Comparison of ENCODE assay signal across 8 mouse cellular contexts in the genomic region with DNA sequence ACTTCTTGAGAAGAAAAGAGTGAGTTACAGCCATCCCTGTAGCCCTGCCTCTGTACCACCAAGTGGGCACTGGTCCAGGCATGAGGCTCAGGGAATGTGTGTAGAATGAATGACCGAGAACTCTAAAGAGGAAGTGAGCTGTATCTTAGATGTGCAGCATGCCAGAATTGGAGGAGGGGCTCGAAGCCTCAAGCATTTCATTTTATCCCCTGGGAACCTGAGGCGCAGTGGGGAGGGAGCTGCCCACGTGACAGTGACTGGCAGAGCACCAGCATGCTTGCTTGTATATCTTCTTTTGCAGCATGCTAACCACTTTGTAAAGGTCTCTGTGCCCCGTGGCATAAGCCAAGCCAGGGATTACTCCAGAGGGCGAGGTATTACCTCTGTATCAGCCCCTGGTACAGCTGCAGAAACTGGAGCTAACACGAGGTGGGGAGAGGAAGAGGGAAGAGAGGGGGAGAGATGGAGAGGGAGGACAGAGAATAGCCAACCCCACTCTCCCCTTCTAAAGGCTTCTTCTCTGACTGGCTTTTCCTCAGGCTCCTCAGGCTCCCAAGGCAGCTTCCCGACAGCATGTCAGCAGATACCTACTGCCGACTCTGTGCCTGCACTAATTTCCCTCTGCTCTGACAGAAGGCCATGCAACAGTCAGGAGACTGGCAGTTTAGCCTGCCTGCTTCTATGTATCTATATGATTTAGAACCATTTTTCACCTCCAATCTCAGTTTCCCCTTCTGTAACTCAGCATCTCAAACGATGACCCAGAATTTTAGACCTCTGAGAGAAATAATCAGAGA. TPM values are rescaled to one million over a fixed set of nuclear protein-coding genes. Genes with fewer than 3 reads are reported as not detected.
DNase-seq lines count a peak whose midpoint lies in the region; ATAC-seq and TF ChIP-seq lines count a peak whose summit lies in the region.

No protein-coding gene starts in this region.

- CTCF ChIA-PET in Patski (lab: Charles Lee) = no interaction called here

- WGBS in kidney, adult 2 months = 29% methylated on average over 10 of the region's 10 CpGs
- 37% methylated on average over 10 of the region's 10 CpGs for WGBS in kidney, embryonic 16.5 days
- 17% methylated on average over 10 of the region's 10 CpGs for WGBS in forebrain, embryonic 15.5 days
- 36% methylated on average over 10 of the region's 10 CpGs for WGBS in limb, embryonic 14.5 days

- no peaks in the 10 kb centered on the region for H3K27me3 ChIP-seq in kidney, adult 2 months (replicated peaks; ENCODE audit: control insufficient read depth, insufficient read depth, low read length)
- H3K27me3 ChIP-seq in kidney, embryonic 16.5 days (ENCODE audit: insufficient read depth, low read length) = no peaks in the 10 kb centered on the region
- H3K27me3 ChIP-seq in Patski = peaks cover 5% of the 10 kb centered on the region
- H3K27me3 ChIP-seq in forebrain, embryonic 15.5 days = no peaks in the 10 kb centered on the region
- no peaks in the 10 kb centered on the region for H3K27me3 ChIP-seq in limb, embryonic 14.5 days (ENCODE audit: control insufficient read depth, insufficient read depth, low read length)

- POLR2A ChIA-PET in Patski (lab: Charles Lee) = no interaction called here

- H3K27ac ChIP-seq in kidney, adult 2 months (ENCODE audit: insufficient read depth, low read depth, low read length) = no peak overlapping the region
- no peak overlapping the region for H3K27ac ChIP-seq in kidney, embryonic 16.5 days (ENCODE audit: low read length)
- peak overlapping the region; percentile 64 for H3K27ac ChIP-seq in forebrain, embryonic 15.5 days (replicated peaks)
- H3K27ac ChIP-seq in limb, embryonic 14.5 days (replicated peaks; ENCODE audit: low read depth, low read length) = no peak overlapping the region

- TF ChIP-seq CTCF in kidney, adult 2 months (conservative IDR thresholded peaks at IDR 0.05; ENCODE audit: insufficient read depth, insufficient read length, low read depth, low read length) = no peak
- TF ChIP-seq CTCF in Patski (IDR thresholded peaks at IDR 0.05) = no peak

- H3K4me2 ChIP-seq in kidney, embryonic 16.5 days (replicated peaks; ENCODE audit: low read depth, low read length) = no peak overlapping the region
- peak overlapping the region; percentile 20; the same call in 1 of the 2 replicates for H3K4me2 ChIP-seq in forebrain, embryonic 15.5 days (replicated peaks)
- no peak overlapping the region for H3K4me2 ChIP-seq in limb, embryonic 14.5 days (replicated peaks; ENCODE audit: low read depth, low read length, severe bottlenecking)

- no peaks in the 10 kb centered on the region for H3K9me3 ChIP-seq in kidney, embryonic 16.5 days (ENCODE audit: low read length)
- no peaks in the 10 kb centered on the region for H3K9me3 ChIP-seq in forebrain, embryonic 15.5 days
- no peaks in the 10 kb centered on the region for H3K9me3 ChIP-seq in limb, embryonic 14.5 days (ENCODE audit: control insufficient read depth, low read length)

- no peak for ATAC-seq in kidney, embryonic 16.5 days (ENCODE audit: low FRiP score, low TSS enrichment)
- ATAC-seq in Patski = peak; percentile 49
- ATAC-seq in forebrain, embryonic 15.5 days (replicated peaks) = peak; percentile 71
- peak; percentile 34 for ATAC-seq in limb, embryonic 14.5 days (ENCODE audit: low FRiP score, low read depth)

- in situ Hi-C loops in Patski (cut with MboI; ENCODE audit: low pct_unique_long_range_greater_than_20kb) = no loop called here

- peak; percentile 43 for DNase-seq in kidney, adult 2 months
- DNase-seq in Patski (ENCODE audit: low read depth, low spot score) = no peak
- DNase-seq in heart, postnatal 25 days (ENCODE audit: low spot score) = peak; percentile 38
- peak; percentile 16 for DNase-seq in limb, embryonic 14.5 days (ENCODE audit: low spot score)
- DNase-seq in skeletal muscle tissue, adult 2 months (ENCODE audit: low read depth, low spot score) = peak; percentile 24
- no peak for DNase-seq in urinary bladder, adult 18-20 months (ENCODE audit: low spot score in 2 of 2)

- no peaks in the 10 kb centered on the region for H3K4me1 ChIP-seq in kidney, adult 2 months (ENCODE audit: control insufficient read depth, insufficient read depth, low read length)
- peaks cover 5% of the 10 kb centered on the region; the same call in 1 of the 2 replicates for H3K4me1 ChIP-seq in kidney, embryonic 16.5 days (ENCODE audit: insufficient read depth, low read length)
- peaks cover 82% of the 10 kb centered on the region for H3K4me1 ChIP-seq in forebrain, embryonic 15.5 days
- peaks cover 20% of the 10 kb centered on the region for H3K4me1 ChIP-seq in limb, embryonic 14.5 days (ENCODE audit: control insufficient read depth, insufficient read depth, low read length)

- no peak overlapping the region for H3K4me3 ChIP-seq in kidney, adult 2 months (ENCODE audit: insufficient read depth, low read depth, low read length)
- no peak overlapping the region for H3K4me3 ChIP-seq in kidney, embryonic 16.5 days (ENCODE audit: low read length)
- H3K4me3 ChIP-seq in forebrain, embryonic 15.5 days = no peak overlapping the region
- no peak overlapping the region for H3K4me3 ChIP-seq in limb, embryonic 14.5 days (replicated peaks; ENCODE audit: low read length)

- intact Hi-C loops in heart, postnatal 25 days (cut with DNase I) = loop anchor here (5.0 to 10.0 kb wide), 3 partner anchors 91 to 246 kb away; no protein-coding TSS in a partner anchor

- TF ChIP-seq POLR2A in kidney, adult 2 months (IDR thresholded peaks at IDR 0.05; ENCODE audit: low read depth, low read length) = no peak
- no peak for TF ChIP-seq POLR2A in limb, embryonic 14.5 days (IDR thresholded peaks at IDR 0.05; ENCODE audit: borderline replicate concordance, extremely low read depth, insufficient read depth, insufficient read length)

- H3K36me3 ChIP-seq in kidney, adult 2 months (ENCODE audit: control insufficient read depth, insufficient read depth, low read length) = no peaks in the 10 kb centered on the region
- no peaks in the 10 kb centered on the region for H3K36me3 ChIP-seq in kidney, embryonic 16.5 days (ENCODE audit: insufficient read depth, low read length)
- H3K36me3 ChIP-seq in forebrain, embryonic 15.5 days = no peaks in the 10 kb centered on the region
- H3K36me3 ChIP-seq in limb, embryonic 14.5 days (ENCODE audit: control insufficient read depth, insufficient read depth, low read length) = no peaks in the 10 kb centered on the region

- H3K9ac ChIP-seq in kidney, embryonic 16.5 days (replicated peaks; ENCODE audit: low read length) = no peak overlapping the region
- H3K9ac ChIP-seq in forebrain, embryonic 15.5 days (replicated peaks) = no peak overlapping the region
- 0 out of 2 replicates have a peak overlapping the region, but pooled peaks have one; percentile 2 for H3K9ac ChIP-seq in limb, embryonic 14.5 days (ENCODE audit: low read depth, low read length, severe bottlenecking)

RNA-seq across cellular contexts. Expression of gene Gnao1, which starts 31.4 kb away (rescaled TPM):
- 4.6 and 4.9 TPM in 2 replicates for polyA plus RNA-seq in kidney, adult 2 months (2012; rRNA removed)
- 2.8 and 3.3 TPM in 2 replicates for polyA plus RNA-seq in kidney, embryonic 16.5 days (2015; fragmentation: Nextera tagmentation; extraction: Ambion mirVana)
- polyA plus RNA-seq in Patski (2021) = 2.3 TPM
- polyA plus RNA-seq in forebrain, embryonic 15.5 days (2015; fragmentation: Nextera tagmentation; extraction: Ambion mirVana) = 167 and 173 TPM in 2 replicates
- total RNA-seq in heart, postnatal 25 days (2021) = 10 to 100 TPM; 26.0 to 27.4 TPM
- 13.5 and 16.5 TPM in 2 replicates for polyA plus RNA-seq in limb, embryonic 14.5 days (2012; rRNA removed)
- polyA plus RNA-seq in limb, embryonic 14.5 days (2014; fragmentation: Nextera tagmentation; extraction: Ambion mirVana) = 4.2 and 4.3 TPM in 2 replicates

Comparison
In these comparisons a context has a peak if more than half of its experiments do, and no peak if none do; other contexts are left out.
1. DNase-seq: peak in kidney, adult 2 months (single experiment), heart, postnatal 25 days (single experiment), limb, embryonic 14.5 days (single experiment) and skeletal muscle tissue, adult 2 months (single experiment); none in Patski (single experiment) and urinary bladder, adult 18-20 months (0 of 2).